Mouse (Mus musculus) cerebellum, adult 2 months (tissue): ENCODE results near the gene Ralgapa1. TPM values are rescaled to one million over a fixed set of nuclear protein-coding genes. Genes with fewer than 3 reads are reported as not detected.
"Not testable (repeated sequence)": the region's sequence is repeated elsewhere in the genome, so short reads cannot be mapped to it uniquely, and the experiment has no call there.

Experiments
- DNase-seq, 2 experiments: peaks; one replicate each; pipeline ENCODE4 v3.0.0; 2021
- H3K27ac ChIP-seq: fragments of 200-500 bp; 2 replicates; pipeline ENCODE4 v1.5.1; 2012; ENCODE audit warnings: low read length, control low read depth, inconsistent platforms; ENCODE audit not compliant: insufficient read depth
- H3K27me3 ChIP-seq: fragments of 200-500 bp; 2 replicates; pipeline ENCODE4 v1.6.1; 2012; ENCODE audit warnings: inconsistent platforms, mild to moderate bottlenecking, low read length, moderate library complexity; ENCODE audit not compliant: control insufficient read depth, insufficient read depth
- H3K4me1 ChIP-seq: fragments of 200-500 bp; 2 replicates; pipeline ENCODE4 v1.6.1; 2011; ENCODE audit warnings: low read length; ENCODE audit not compliant: control insufficient read depth, insufficient read depth
- H3K4me3 ChIP-seq: fragments of 200-500 bp; replicated peaks from 2 replicates; pipeline ENCODE3; 2011; ENCODE audit warnings: mild to moderate bottlenecking, low read depth, low read length, control low read depth; ENCODE audit not compliant: insufficient read depth
- CTCF ChIP-seq: fragments of 200-500 bp; IDR thresholded peaks from 2 replicates; pipeline ENCODE4 v1.5.1; 2011; ENCODE audit warnings: low read depth, mild to moderate bottlenecking, control low read depth, low read length, moderate library complexity, borderline replicate concordance; ENCODE audit not compliant: insufficient read depth
- POLR2A ChIP-seq: fragments of 200-500 bp; IDR thresholded peaks from 2 replicates; pipeline ENCODE4 v1.6.1; 2011; ENCODE audit warnings: low read length, control low read depth, borderline replicate concordance; ENCODE audit not compliant: insufficient read depth
- whole genome bisulfite sequencing: fragments of 180-500 bp; shearing (Covaris S2); methylation state at CpG from one replicate; pipeline ENCODE4 v1.1.7; 2018; 5-methylcytosine and 5-hydroxymethylcytosine counted together
- polyA plus RNA-seq: library from polyadenylated mRNA; depleted of rRNA; stranded (reverse); fragments of >200 nt; gene quantifications from 2 replicates; pipeline ENCODE4 v1.2.3, GENCODE M21; 2012; rRNA removed

Gene Ralgapa1
- polyA plus RNA-seq, 1 experiment = 56.6 TPM

GRCm38 (mm10) chr12:55563742-55564141 lies 257.2 kb downstream of the Ralgapa1 start:
- TF ChIP-seq POLR2A (no peak), CTCF (no peak)
- Histone ChIP-seq H3K27ac (no peak overlapping the region), H3K4me1 (no peaks in the 10 kb centered on the region), H3K4me3 (no peak overlapping the region), H3K27me3 (no peaks in the 10 kb centered on the region; the same call in 1 of the 2 replicates)
- DNase-seq = no peak
- 92% methylated on average over 3 of the region's 3 CpGs for WGBS

GRCm38 (mm10) chr12:55560025-55560690 lies 260.8 kb downstream of the Ralgapa1 start:
- TF ChIP-seq CTCF (no peak), POLR2A (no peak)
- Histone ChIP-seq H3K4me3 (no peak overlapping the region), H3K4me1 (no peaks in the 10 kb centered on the region), H3K27me3 (no peaks in the 10 kb centered on the region; the same call in 1 of the 2 replicates), H3K27ac (no peak overlapping the region)
- DNase-seq = no peak
- 9% methylated on average over 19 of the region's 19 CpGs for WGBS

GRCm38 (mm10) chr12:55559184-55559855 lies 261.6 kb downstream of the Ralgapa1 start:
- Histone ChIP-seq H3K27me3 (no peaks in the 10 kb centered on the region; the same call in 1 of the 2 replicates), H3K4me1 (no peaks in the 10 kb centered on the region), H3K27ac (no peak overlapping the region), H3K4me3 (no peak overlapping the region)
- TF ChIP-seq CTCF (no peak), POLR2A (no peak)
- 90% methylated on average over 12 of the region's 12 CpGs for WGBS
- no peak for DNase-seq

GRCm38 (mm10) chr12:55557866-55558265 lies 263.1 kb downstream of the Ralgapa1 start:
- H3K27me3 ChIP-seq = no peaks in the 10 kb centered on the region; the same call in 1 of the 2 replicates
- DNase-seq = no peak
- TF ChIP-seq CTCF (no peak), POLR2A (no peak)
- H3K4me1 ChIP-seq = no peaks in the 10 kb centered on the region
- H3K27ac ChIP-seq = no peak overlapping the region
- H3K4me3 ChIP-seq = no peak overlapping the region
- 50% methylated on average over 6 of the region's 6 CpGs for WGBS

- not testable (repeated sequence) for H3K27ac ChIP-seq, H3K4me1 ChIP-seq, H3K4me3 ChIP-seq, DNase-seq, H3K27me3 ChIP-seq
- 69% methylated on average over 6 of the region's 6 CpGs for WGBS
These were observed 266.1 kb downstream of the Ralgapa1 start for GRCm38 (mm10) chr12:55554901-55555300.

Other genes starting within 250 kb of the Ralgapa1 start
- 0.03 and 0.06 TPM in 2 replicates for gene Insm2, start 221.7 kb downstream of the Ralgapa1 start, polyA plus RNA-seq
- 113 and 123 TPM in 2 replicates for gene Brms1l, start 15.2 kb upstream of the Ralgapa1 start, polyA plus RNA-seq